Mouse (Mus musculus) ZHBTc4 (cell line): ENCODE measurements around the gene Qprt.
A peak's percentile ranks its signal among the peaks of the same experiment; 100 is the strongest.

Source experiments
- DNase-seq: peaks from one replicate; pipeline ENCODE4 v3.0.0-alpha.2; 2011; ENCODE audit warnings: low read depth, low spot score

The Qprt gene

GRCm38 (mm10) chr7:127134821-127135447 is 12.9 kb upstream of the Qprt start:
- no peak for DNase-seq

GRCm38 (mm10) chr7:127133125-127133524 is 11.1 kb upstream of the Qprt start:
- no peak for DNase-seq

GRCm38 (mm10) chr7:127129638-127130037 is 7.6 kb upstream of the Qprt start:
- peak; percentile 75 for DNase-seq

GRCm38 (mm10) chr7:127121061-127121910 is 740 bp downstream of the Qprt start:
- peak; percentile 67 for DNase-seq

GRCm38 (mm10) chr7:127118671-127119445 is 3.2 kb downstream of the Qprt start:
- no peak for DNase-seq

GRCm38 (mm10) chr7:127117948-127118347 is 4.1 kb downstream of the Qprt start:
- DNase-seq, result peak; percentile 60

GRCm38 (mm10) chr7:127116331-127116935 is 5.6 kb downstream of the Qprt start:
- DNase-seq, result no peak

- DNase-seq, result no peak
Observed at GRCm38 (mm10) chr7:127114920-127115319, 7.1 kb downstream of the Qprt start.

GRCm38 (mm10) chr7:127113614-127114259 is 8.3 kb downstream of the Qprt start:
- DNase-seq, result peak; percentile 49

GRCm38 (mm10) chr7:127112921-127113597 is 9.0 kb downstream of the Qprt start:
- DNase-seq, result no peak

- DNase-seq, result no peak
Observed at GRCm38 (mm10) chr7:127112251-127112841, 9.7 kb downstream of the Qprt start.

- DNase-seq, result peak; percentile 94
Observed at GRCm38 (mm10) chr7:127111461-127111860, 10.6 kb downstream of the Qprt start.

- DNase-seq, result peak; percentile 89
Observed at GRCm38 (mm10) chr7:127110239-127111007, 11.6 kb downstream of the Qprt start.

GRCm38 (mm10) chr7:127105551-127105950 is 16.5 kb downstream of the Qprt start:
- DNase-seq, result no peak

GRCm38 (mm10) chr7:127104560-127105332 is 17.3 kb downstream of the Qprt start:
- DNase-seq, result peak; percentile 96

GRCm38 (mm10) chr7:127103960-127104359 is 18.1 kb downstream of the Qprt start:
- DNase-seq, result peak; percentile 80

GRCm38 (mm10) chr7:127102148-127102547 is 19.9 kb downstream of the Qprt start:
- DNase-seq, result no peak

- DNase-seq, result no peak
Observed at GRCm38 (mm10) chr7:127101451-127102016, 20.5 kb downstream of the Qprt start.
